Mouse (Mus musculus) effector memory CD4-positive, alpha-beta T cell, adult 7 months (primary cell): ENCODE results near the gene Khnyn. TPM values are rescaled to one million over a fixed set of nuclear protein-coding genes. Genes with fewer than 3 reads are reported as not detected.

Experiments used
- polyA plus RNA-seq: library from polyadenylated mRNA; unstranded; fragments of 100-300 nt; shearing (Covaris generic); gene quantifications from one replicate; pipeline ENCODE4 v1.2.1, GENCODE M21; 2017

The Khnyn gene
- 104 TPM for polyA plus RNA-seq

GRCm38 (mm10) chr14:55884713-55885113, at the start of gene Khnyn:
TSS of gene Khnyn (plus strand) at chr14:55884947.

DNA sequence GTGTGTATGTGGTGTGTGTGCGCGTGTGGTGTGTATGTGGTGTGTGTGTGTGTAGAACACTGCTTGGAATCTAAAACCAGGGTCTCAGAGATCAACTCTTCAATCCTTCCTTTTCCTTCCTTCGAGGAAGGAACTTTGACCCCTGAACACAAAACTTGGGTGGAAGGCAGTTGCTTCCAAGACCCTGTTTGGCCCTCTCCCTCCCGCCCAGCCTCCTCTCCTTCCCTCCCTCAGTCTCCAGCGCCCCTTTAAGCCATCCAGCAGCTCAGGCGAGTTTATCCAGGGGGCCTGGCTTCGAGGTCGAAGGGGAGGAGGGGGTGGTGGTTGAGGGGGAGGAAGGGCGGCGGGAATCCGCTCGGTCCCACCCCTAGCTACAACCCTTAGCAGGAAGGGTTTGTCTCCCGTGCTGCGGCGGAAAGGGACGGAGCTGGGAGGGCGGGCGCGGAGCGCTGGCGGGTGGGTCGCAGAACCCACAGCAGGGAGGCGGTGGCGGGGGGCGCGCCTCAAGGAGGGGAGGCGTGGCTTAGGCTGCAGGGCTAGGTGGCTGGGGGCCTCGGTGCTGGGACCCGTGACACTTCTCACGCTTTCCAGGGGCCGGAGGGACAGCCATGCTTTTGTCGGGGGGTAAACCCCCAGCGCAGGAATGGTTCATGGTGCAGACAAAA, 31.0 kb upstream of the Khnyn start, which contains the start of gene Nynrin:
Gene Nynrin, plus strand, starts transcription at position 390 of the 665 bp plus-strand sequence.

DNA sequence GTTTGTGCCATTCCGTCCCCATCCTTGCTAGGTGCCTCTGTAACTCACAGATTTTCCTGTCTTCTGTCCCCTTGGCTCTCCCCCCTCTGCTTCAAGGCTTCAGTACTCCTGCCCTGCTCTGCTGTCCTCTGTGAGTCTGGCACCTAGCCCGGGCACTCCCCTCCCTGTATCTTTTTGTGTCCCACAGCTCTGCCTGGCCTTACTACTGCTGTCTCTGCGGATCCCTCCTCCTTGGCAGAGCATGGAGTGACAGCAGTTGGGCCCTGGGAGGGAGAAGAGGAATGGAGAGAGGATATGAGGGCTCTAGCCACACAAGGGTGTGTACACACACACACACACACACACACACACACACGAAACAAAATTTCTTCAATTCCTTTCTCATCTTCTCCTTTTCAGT, 581 bp upstream of the Khnyn start, which contains the start of gene Cbln3:
Gene Cbln3, minus strand, starts transcription at position 227 of the 400 bp plus-strand sequence.

GRCm38 (mm10) chr14:55899701-55900413, 15.1 kb downstream of the Khnyn start, which contains the start of gene Sdr39u1:
TSS of gene Sdr39u1 (minus strand) at chr14:55900293.

DNA sequence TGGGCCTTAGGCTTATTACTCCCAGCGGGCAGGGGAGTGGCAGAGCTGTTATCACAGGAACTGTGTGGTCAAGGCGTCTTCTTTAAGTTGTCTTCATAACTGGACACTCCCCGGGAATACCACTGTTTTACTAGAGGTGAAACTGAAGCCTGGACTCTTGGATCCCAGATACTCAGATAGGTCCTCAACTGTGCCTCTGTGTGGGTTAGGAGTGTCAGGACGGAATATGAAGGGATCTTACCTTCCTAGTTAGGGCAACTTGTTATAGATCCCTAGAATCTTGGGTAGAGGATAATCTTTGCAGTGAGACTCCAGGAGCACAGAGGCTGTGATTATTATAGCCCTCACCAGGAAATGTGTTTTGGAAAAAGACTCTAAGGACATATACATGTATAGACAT, 59.8 kb downstream of the Khnyn start, which contains the start of gene Cma1:
Gene Cma1, minus strand, starts transcription at position 101 of the 400 bp plus-strand sequence.

Other genes starting within 250 kb of the Khnyn start
- gene Ipo4, start 249.0 kb upstream of the Khnyn start, polyA plus RNA-seq: 49.8 TPM
- gene Gm49378, start 247.1 kb upstream of the Khnyn start, polyA plus RNA-seq: 2.1 TPM
- 74.7 TPM for gene Tm9sf1, start 241.1 kb upstream of the Khnyn start, polyA plus RNA-seq
- 0.51 TPM for gene Tssk4, start 234.8 kb upstream of the Khnyn start, polyA plus RNA-seq
- 44.7 TPM for gene Mdp1, start 224.4 kb upstream of the Khnyn start, polyA plus RNA-seq
- gene Gmpr2, start 213.0 kb upstream of the Khnyn start, polyA plus RNA-seq: 33.1 TPM
- gene Nedd8, start 212.8 kb upstream of the Khnyn start, polyA plus RNA-seq: 239 TPM
- gene Tinf2, start 203.1 kb upstream of the Khnyn start, polyA plus RNA-seq: 189 TPM
- not detected for gene Tgm1, start 171.0 kb upstream of the Khnyn start, polyA plus RNA-seq
- gene Rabggta, start 162.7 kb upstream of the Khnyn start, polyA plus RNA-seq: 85.5 TPM
- 23.0 TPM for gene Dhrs1, start 139.3 kb upstream of the Khnyn start, polyA plus RNA-seq
- 49.5 TPM for gene Nop9, start 139.3 kb upstream of the Khnyn start, polyA plus RNA-seq
- gene Cideb, start 126.5 kb upstream of the Khnyn start, polyA plus RNA-seq: not detected
- gene Ltb4r2, start 123.5 kb upstream of the Khnyn start, polyA plus RNA-seq: 0.21 TPM
- gene Ltb4r1, start 119.0 kb upstream of the Khnyn start, polyA plus RNA-seq: not detected
- not detected for gene Adcy4, start 100.9 kb upstream of the Khnyn start, polyA plus RNA-seq
- 74.2 TPM for gene Ripk3, start 96.1 kb upstream of the Khnyn start, polyA plus RNA-seq
- gene Nfatc4, start 61.8 kb upstream of the Khnyn start, polyA plus RNA-seq: 0.37 TPM
- gene Nynrin, start 30.9 kb upstream of the Khnyn start, polyA plus RNA-seq: 0.21 TPM
- gene Cbln3, start 555 bp upstream of the Khnyn start, polyA plus RNA-seq: 0.18 TPM
- gene Sdr39u1, start 15.3 kb downstream of the Khnyn start, polyA plus RNA-seq: 35.6 TPM
- gene Cma1, start 59.7 kb downstream of the Khnyn start, polyA plus RNA-seq: not detected
- gene Cma2, start 66.0 kb downstream of the Khnyn start, polyA plus RNA-seq: not detected
- gene Mcpt1, start 133.0 kb downstream of the Khnyn start, polyA plus RNA-seq: not detected
- not detected for gene Mcpt9, start 145.5 kb downstream of the Khnyn start, polyA plus RNA-seq
- not detected for gene Mcpt2, start 157.1 kb downstream of the Khnyn start, polyA plus RNA-seq
- gene Mcpt4, start 177.4 kb downstream of the Khnyn start, polyA plus RNA-seq: not detected
- gene Mcpt8, start 200.3 kb downstream of the Khnyn start, polyA plus RNA-seq: not detected
- not detected for gene Ctsg, start 217.6 kb downstream of the Khnyn start, polyA plus RNA-seq
- gene Gzme, start 235.7 kb downstream of the Khnyn start, polyA plus RNA-seq: not detected
- gene Gzmd, start 247.7 kb downstream of the Khnyn start, polyA plus RNA-seq: not detected